Mouse (Mus musculus): ENCODE measurements around the gene Pde4a.
"Not testable (repeated sequence)": the region's sequence is repeated elsewhere in the genome, so short reads cannot be mapped to it uniquely, and the experiment has no call there.

Gene Pde4a

DNA sequence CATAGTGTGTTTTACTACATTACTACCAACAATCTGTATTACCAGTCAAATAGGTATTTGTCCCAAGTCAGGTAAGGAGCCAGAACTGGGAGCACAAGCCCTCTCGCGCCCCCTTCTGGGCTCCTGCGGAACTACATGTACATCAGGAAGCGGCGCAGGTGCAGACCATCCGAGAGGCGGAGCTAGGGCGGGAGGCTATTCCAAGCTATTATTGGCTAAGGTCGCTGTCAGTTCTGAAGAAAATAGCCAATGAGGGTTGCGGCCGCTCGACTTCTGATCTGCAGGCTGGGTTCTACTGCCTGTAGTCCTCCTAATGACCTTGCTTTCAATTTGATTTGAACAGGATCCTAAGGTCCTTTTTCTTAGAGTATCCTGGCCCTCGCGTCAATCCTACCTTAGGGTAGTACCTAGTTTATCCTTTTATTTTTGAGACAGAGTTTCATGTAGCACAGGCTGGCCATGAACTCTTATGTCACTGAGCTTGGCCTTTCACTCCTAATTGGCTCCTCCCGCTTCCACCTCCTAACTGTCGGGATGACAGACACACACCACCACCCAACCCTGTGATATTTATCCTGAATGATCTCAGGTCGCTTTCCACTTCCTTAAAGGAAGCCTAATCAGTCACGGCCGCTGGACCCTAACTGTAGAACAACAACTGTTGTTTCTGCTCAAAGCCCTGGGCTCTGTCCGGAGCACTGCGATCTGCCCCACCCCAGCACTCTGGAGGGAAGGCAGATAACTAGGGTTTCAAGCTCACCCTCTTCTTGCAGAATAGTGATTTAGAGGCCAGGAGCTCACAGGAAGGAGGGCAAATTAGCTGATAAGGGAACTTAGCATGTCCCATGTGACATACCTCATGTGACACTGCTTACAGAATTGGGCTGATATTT is 55.2 kb downstream of the Pde4a start:
- peak; percentile 99 for DNase-seq

DNA sequence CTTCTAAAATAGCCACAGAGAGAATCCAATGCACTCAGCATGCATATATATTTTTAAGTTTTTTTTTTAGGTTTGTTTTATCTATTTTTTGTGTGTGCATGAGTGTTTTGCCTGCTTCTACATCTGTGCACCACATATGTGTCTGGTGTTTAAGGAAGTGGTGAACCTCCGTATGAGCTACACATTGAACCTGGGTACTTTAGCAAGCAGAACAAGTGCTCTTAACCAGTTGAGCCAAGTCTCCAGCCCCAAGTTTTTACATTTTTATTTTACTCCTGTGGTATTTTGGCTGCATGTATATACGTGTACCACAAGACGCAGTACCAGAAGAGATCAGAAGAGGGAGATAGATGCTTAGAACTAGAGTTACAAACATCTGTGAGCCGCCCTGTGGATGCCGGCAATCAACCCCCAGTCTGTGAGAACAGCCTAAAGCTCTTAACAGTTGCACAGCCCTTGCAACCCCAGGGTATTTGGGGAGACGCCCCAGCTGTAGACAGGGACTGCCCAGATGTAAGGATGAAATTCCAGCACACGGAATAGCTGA is 55.9 kb downstream of the Pde4a start:
- peak; percentile 91 for DNase-seq

- DNase-seq, result not testable (repeated sequence)
These were observed 58.0 kb downstream of the Pde4a start for GRCm38 (mm10) chr9:21223490-21223889.

DNA sequence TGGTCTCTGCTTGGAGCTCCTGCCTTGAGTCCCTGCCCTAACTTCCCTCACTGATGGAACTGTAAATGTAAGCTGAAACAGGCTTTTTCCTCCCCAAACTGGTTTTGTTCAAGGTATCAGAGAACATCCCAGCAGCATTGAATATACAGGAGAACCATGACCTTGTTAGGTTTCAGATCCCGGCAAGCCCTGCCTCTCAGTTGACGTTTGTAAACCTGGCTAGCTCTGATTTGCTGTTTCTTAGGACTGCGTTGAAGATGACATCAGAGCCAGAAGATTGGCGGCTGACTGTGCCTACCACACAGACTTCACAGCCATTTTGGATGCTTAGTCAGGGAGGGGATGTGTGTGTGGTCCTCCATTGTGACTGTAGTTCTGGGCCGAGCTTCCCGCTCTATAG is 58.4 kb downstream of the Pde4a start:
- DNase-seq, result no peak

GRCm38 (mm10) chr9:21224576-21225414 is 59.3 kb downstream of the Pde4a start:
- peak; percentile 93 for DNase-seq

DNA sequence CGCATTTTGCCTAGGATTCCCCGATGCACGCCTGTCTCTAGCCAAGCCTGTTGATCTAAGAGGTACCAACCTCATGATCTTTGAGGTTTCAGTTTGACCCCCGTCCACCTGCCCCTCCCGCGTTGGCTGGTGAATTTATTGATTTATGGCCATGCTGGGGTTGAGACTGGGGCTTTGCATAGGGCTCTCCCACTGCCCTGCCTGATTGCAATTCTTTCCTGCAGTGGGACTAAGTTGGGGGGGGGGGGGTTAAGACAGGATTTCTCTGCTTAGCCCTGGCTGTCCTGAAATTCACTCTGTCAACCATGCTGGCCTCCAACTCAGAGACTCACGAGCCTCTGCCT is 59.9 kb downstream of the Pde4a start:
- DNase-seq, result no peak

DNA sequence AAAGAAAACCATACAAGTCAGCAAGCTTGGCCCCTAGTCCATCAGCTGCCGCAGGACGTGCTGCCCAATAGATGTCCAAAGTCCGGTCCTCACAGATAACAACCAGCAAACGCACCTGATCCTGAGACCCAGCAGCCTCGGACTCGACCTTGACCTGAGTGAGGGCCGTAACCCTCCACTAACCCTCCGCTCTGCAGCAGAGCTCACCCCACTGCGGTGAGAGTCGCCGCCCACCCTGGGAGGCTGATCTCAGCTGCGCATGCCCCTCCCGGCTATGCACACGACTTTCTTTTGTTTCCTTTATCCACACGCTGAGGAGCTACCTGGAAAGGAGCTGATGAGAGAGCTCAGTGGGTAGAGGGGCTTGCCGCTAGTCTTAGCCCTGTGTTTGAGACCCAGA is 61.8 kb downstream of the Pde4a start:
- DNase-seq, result peak; percentile 87

GRCm38 (mm10) chr9:21231551-21231950 is 66.0 kb downstream of the Pde4a start:
- peak; percentile 92 for DNase-seq

- DNase-seq, result no peak
These were observed 67.4 kb downstream of the Pde4a start for GRCm38 (mm10) chr9:21232867-21233266.

DNA sequence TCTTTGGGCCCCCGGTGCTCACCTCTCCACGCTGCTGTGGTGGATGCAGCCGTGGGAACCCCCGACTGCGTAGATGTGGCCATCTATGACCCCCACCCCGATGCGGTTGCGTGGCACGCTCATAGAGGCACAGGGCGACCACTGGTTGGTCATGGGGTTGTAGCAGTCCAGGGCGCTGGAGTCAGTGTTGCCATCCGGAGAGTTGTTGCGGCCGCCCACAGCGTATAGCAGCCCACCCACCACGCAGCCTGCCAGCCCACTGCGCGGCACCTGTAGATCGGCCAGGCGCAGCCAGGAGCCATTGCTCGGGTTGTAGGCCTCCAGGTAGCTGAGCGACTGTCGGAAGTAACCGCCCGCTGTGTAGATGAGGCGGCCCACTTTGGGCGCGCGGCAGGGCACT is 67.9 kb downstream of the Pde4a start:
- DNase-seq, result peak; percentile 91

- peak; percentile 88 for DNase-seq
These were observed 68.3 kb downstream of the Pde4a start for GRCm38 (mm10) chr9:21233805-21234204.

DNA sequence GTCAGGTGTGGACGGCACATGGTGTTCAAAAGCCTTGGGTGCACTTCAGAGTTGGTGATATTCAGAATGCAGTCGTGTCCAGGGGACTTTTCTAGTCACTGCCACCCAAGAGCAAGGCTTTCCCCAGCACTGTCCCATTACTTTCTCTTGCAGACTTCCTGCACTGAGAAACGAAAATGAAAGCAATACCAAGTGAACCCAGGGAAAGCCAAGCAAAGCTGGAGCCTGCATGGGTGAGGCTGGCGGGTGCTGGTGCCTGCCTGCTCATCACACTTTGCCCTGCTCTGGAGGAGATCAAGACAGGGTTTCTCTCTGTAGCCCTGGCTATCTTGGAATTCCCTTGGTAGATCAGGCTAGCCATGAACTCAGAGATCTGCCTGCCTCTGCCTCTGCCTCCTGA is 69.8 kb downstream of the Pde4a start:
- DNase-seq, result peak; percentile 93

DNA sequence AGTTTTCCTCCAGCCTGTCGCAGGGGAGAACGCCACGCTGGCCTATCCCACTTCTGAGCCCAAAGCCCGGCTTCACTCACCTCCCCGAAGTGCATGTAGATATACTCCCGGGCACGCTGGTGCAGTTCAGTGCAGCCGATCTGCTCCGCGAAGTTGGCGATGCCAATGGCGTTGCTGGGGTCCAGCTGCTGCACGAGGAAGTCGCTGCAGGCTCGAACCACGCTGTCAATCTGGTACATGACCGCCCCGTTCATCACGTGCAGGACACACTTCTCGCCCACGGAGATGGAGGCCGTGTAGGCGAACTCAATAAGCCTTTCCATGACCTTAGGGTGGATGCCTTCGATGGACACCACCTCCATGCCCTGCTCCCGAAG is 71.5 kb downstream of the Pde4a start:
- no peak for DNase-seq

GRCm38 (mm10) chr9:21237368-21238003 is 72.0 kb downstream of the Pde4a start:
- peak; percentile 95 for DNase-seq

GRCm38 (mm10) chr9:21238004-21238732 is 72.7 kb downstream of the Pde4a start:
- peak; percentile 97 for DNase-seq

GRCm38 (mm10) chr9:21238733-21239464 is 73.4 kb downstream of the Pde4a start, which contains the start of gene Keap1:
Keap1 (minus strand) TSS chr9:21239361.
- DNase-seq, result peak; percentile 99

- no peak for DNase-seq
These were observed 73.9 kb downstream of the Pde4a start for GRCm38 (mm10) chr9:21239465-21239848.

GRCm38 (mm10) chr9:21241343-21241742 is 75.8 kb downstream of the Pde4a start:
- DNase-seq, result peak; percentile 97

DNA sequence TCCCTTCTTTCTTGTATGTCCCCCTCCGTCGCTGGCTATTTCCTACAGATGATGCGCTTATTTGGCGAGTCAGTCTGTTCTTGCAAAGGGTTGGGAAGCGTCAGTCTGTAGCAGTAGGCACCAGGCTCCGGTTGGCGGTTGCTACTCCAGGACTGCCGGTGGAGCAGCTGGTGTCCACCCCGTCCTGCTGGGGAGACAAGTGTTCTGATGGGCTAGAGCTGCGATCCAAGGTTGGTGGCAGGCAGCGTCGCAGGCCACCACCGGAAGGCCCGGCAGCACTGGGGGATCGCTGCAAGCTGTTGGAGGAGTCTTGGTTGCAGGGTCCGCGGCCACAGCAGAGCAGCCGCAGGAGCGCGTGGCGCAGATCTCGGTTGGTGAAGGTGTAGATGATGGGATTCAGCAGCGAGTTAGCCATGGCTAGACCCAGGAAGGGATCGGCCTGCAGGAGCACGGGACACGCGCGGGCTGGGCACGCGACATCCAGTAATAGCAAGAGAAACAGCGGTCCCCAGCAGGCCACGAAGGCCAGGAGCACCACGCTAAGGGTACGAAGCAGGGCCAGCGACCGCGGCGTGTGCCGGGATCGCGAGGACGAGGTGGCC is 78.4 kb downstream of the Pde4a start:
- DNase-seq, result no peak

DNA sequence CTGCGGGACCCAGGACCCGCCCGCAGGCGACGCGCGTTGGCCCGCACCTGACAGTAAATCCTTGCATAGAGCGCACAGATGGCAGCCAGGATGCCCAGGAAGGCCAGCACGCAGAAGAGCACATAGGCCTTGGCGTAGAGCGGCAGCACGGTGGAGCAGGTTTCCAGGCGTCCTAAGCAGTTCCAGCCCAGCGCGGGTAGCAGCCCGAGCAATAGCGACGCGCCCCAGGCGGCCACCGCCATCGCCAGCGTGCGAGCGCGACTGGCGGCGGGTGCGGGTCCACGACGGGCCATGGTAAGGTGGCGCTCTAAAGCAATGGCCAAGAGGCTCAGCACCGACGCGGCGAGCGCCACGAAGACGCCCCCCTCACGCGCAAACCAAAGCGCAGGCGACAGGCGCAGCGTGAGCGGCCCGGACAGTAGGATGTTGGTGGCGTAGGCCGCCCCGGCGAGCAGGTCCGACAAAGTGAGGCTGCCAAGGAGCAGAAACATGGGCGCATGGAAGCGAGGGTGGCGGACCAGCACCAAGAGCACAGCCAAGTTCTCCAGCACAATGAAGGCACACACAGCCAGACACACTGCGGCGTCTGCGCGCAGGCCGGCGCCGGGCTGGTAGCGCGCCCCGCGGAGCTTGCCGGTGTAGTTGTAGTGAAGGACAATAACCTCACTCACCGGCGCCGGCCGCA is 79.1 kb downstream of the Pde4a start:
- no peak for DNase-seq

GRCm38 (mm10) chr9:21245113-21245487 is 79.6 kb downstream of the Pde4a start:
- no peak for DNase-seq
